Mouse (Mus musculus): ENCODE results near the gene Mrpl11.

DNA sequence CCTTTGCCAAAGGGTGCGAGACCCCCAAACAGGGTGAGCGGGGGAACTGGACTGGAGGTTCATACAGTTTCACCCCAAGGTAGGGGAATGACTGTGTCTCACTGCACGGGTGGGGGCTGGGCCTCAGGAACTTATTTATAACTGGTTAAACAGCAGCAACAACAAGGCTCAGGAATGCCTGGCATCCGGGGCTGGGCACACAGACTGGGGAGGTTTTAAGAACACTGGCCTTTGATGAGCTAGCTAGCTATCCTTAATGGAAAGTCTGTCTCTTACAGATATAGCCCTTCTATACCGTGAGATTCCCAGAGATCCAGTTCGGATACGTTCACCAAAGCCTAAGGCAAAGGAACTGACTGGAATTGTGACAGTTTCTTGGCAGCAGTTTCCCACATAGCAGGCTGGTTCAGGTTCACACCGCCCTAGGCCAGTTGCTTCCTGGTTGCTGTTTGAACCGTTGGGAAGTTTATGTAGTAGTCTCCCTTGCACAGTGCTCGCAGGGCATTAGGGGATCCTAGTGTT lies 54.3 kb downstream of the Mrpl11 start:
- TF ChIP-seq POLR2A (IDR thresholded peaks at IDR 0.05; ENCODE audit: insufficient read depth, low read depth, low read length): no peak
- TF ChIP-seq CTCF (IDR thresholded peaks at IDR 0.05; ENCODE audit: insufficient read depth, low read depth, low read length): no peak
